Mouse (Mus musculus) liver, embryonic 14.5 days (tissue): Measurements from ENCODE around the gene Ccdc137. TPM values are rescaled to one million over a fixed set of nuclear protein-coding genes. Genes with fewer than 3 reads are reported as not detected.

Source experiments
- ATAC-seq: fragments of 200-750 bp; cut with Nextera tagmentation; 2 replicates; pipeline ENCODE4 v1.8.0; 2017; ENCODE audit warnings: moderate number of reproducible peaks, mild to moderate bottlenecking, moderate library complexity; ENCODE audit not compliant: insufficient read depth
- DNase-seq, 3 experiments: peaks; one replicate each; pipeline ENCODE4 v3.0.0-alpha.2; 2012 to 2013; ENCODE audit warnings: low read depth in 3 of 3, low spot score in 3 of 3
- H3K27ac ChIP-seq: fragments of 300-500 bp; sonication (generic); 2 replicates; pipeline ENCODE4 v1.5.1; 2014; ENCODE audit warnings: moderate library complexity, mild to moderate bottlenecking, control low read depth, inconsistent platforms
- H3K27me3 ChIP-seq: fragments of 300-500 bp; sonication (generic); 2 replicates; pipeline ENCODE4 v1.6.1; 2014; ENCODE audit warnings: mild to moderate bottlenecking, low read length, moderate library complexity; ENCODE audit not compliant: control insufficient read depth, insufficient read depth
- H3K36me3 ChIP-seq: fragments of 300-500 bp; sonication (generic); replicated peaks from 2 replicates; pipeline ENCODE4 v1.6.1; 2014; ENCODE audit warnings: low read depth; ENCODE audit not compliant: control insufficient read depth, insufficient read depth
- H3K4me1 ChIP-seq, 2 experiments: fragments of 200-500 bp in 1 of 2; fragments of 300-500 bp in 1 of 2; sonication (generic) in 1 of 2; replicated peaks; 2 replicates each; pipeline ENCODE4 v1.6.1; 2012 to 2014; ENCODE audit warnings: antibody characterized with exemption in 1 of 2, inconsistent platforms in 1 of 2, low read length in 1 of 2; ENCODE audit not compliant: control insufficient read depth in 2 of 2, insufficient read depth in 2 of 2
- H3K4me2 ChIP-seq: fragments of 300-500 bp; sonication (generic); 2 replicates; pipeline ENCODE4 v1.6.1; 2014; ENCODE audit warnings: low read depth, mild to moderate bottlenecking, control low read depth, moderate library complexity
- H3K4me3 ChIP-seq, 2 experiments: fragments of 200-500 bp in 1 of 2; fragments of 300-500 bp in 1 of 2; sonication (generic) in 1 of 2; 2 replicates each; pipeline ENCODE4 v1.5.1; 2012 to 2014; ENCODE audit warnings: low read depth in 2 of 2, low read length in 2 of 2, mild to moderate bottlenecking in 2 of 2, control low read depth in 1 of 2, inconsistent platforms in 1 of 2, moderate library complexity in 1 of 2; ENCODE audit not compliant: insufficient read depth in 1 of 2
- H3K9ac ChIP-seq: fragments of 300-500 bp; sonication (generic); replicated peaks from 2 replicates; pipeline ENCODE4 v1.6.1; 2014; ENCODE audit warnings: mild to moderate bottlenecking, control low read depth, moderate library complexity
- H3K9me3 ChIP-seq: fragments of 300-500 bp; sonication (generic); 2 replicates; pipeline ENCODE4 v1.6.1; 2016; ENCODE audit warnings: low read length, mixed read lengths; ENCODE audit not compliant: control insufficient read depth
- CTCF ChIP-seq: IDR thresholded peaks from 2 replicates; pipeline ENCODE4 v1.5.1; 2016; ENCODE audit warnings: antibody characterized with exemption, low read depth, control low read depth
- EP300 ChIP-seq: IDR thresholded peaks from 2 replicates; pipeline ENCODE4 v1.6.1; 2016; ENCODE audit warnings: antibody characterized with exemption, low read depth
- WGBS: fragments of 180-500 bp; shearing (Covaris S2); extraction: QIAGEN DNeasy Blood & Tissue Kit; methylation state at CpG from one replicate; pipeline ENCODE4 v1.1.7; 2014; ENCODE audit not compliant: insufficient replicate concordance; 5-methylcytosine and 5-hydroxymethylcytosine counted together
- polyA plus RNA-seq, 2 experiments: library from polyadenylated mRNA; depleted of rRNA in 1 of 2; stranded (reverse) in 1 of 2; unstranded in 1 of 2; fragments of >200 nt; fragmentation: Nextera tagmentation in 1 of 2; extraction: Ambion mirVana in 1 of 2; gene quantifications; 2 replicates each; pipeline versions ENCODE4 v1.2.1 to v1.2.3; 2012 to 2014

Ccdc137 gene
- polyA plus RNA-seq, 2 experiments: 11.1 to 15.9 TPM

DNA sequence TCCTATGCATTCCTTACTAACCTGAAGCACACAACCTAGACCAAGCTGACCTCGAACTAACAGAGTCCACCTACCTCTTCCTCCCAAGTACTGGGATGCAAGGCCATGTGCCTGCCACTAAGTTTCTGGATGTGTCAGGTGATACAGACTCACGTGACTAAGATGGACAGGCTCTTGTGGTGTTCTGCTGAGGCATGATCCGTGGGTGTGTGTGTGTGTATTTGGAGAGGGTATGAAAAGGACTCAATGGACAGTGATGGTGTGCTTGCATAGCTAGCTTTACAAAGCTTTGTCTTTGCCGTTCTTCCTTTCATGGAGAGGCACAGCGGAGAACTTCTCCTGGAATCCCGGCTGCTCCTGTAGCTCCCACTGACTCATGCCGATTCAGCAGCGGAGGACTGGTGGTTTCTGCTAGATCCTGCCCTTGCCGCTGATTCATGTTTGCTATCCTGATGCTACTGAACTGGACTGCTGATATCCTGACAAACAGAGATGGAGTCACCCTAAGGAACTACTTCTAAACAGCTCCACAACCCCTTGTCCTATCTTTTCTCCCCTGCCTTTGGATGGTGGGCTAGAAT, 50.5 kb downstream of the Ccdc137 start:
- no peak for ATAC-seq
- Histone ChIP-seq H3K4me2 (no peak overlapping the region), H3K36me3 (no peaks in the 10 kb centered on the region), H3K4me1 (peaks cover 11 to 21% of the 10 kb centered on the region in 2 experiments), H3K27ac (no peak overlapping the region), H3K4me3 (no peak overlapping the region), H3K9ac (no peak overlapping the region), H3K27me3 (no peaks in the 10 kb centered on the region), H3K9me3 (no peaks in the 10 kb centered on the region)
- DNase-seq: no peak
- TF ChIP-seq CTCF (no peak), EP300 (no peak)
- 83% methylated on average over 9 of the region's 9 CpGs for WGBS

DNA sequence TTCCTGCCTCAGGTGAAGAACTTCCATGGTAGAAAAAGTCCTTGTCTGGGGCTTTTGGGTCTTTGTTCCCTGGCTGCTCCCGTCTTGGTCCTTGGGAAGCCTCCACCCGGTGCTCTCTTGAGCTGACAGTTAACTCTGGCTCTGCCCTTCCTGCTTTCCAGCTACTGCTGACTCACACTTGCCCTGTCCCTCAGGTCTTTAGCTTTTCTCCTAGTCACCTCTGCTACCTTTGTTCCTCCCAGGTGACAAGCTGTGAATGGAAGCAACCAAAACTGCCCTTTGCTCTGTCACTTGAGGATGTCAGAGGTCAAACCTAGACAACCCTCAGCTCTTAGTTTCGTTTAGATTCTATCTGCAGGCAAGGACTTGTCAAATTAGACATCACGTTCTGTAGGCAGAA, 52.0 kb downstream of the Ccdc137 start:
- ATAC-seq: peak; percentile 31; the same call in 1 of the 2 replicates
- no peaks in the 10 kb centered on the region for H3K36me3 ChIP-seq
- H3K27ac ChIP-seq: peak overlapping the region; percentile 78
- H3K4me3 ChIP-seq: peak overlapping the region in 1 of 2 experiments; percentile 37; a peak in 2 of 4 replicates
- peak overlapping the region; percentile 78 for H3K9ac ChIP-seq
- WGBS: 13% methylated on average over 4 of the region's 4 CpGs
- no peaks in the 10 kb centered on the region for H3K9me3 ChIP-seq
- no peak for DNase-seq
- H3K4me2 ChIP-seq: peak overlapping the region; percentile 84
- H3K27me3 ChIP-seq: no peaks in the 10 kb centered on the region
- TF ChIP-seq CTCF (no peak), EP300 (no peak)
- H3K4me1 ChIP-seq: peaks cover 11 to 21% of the 10 kb centered on the region in 2 experiments

DNA sequence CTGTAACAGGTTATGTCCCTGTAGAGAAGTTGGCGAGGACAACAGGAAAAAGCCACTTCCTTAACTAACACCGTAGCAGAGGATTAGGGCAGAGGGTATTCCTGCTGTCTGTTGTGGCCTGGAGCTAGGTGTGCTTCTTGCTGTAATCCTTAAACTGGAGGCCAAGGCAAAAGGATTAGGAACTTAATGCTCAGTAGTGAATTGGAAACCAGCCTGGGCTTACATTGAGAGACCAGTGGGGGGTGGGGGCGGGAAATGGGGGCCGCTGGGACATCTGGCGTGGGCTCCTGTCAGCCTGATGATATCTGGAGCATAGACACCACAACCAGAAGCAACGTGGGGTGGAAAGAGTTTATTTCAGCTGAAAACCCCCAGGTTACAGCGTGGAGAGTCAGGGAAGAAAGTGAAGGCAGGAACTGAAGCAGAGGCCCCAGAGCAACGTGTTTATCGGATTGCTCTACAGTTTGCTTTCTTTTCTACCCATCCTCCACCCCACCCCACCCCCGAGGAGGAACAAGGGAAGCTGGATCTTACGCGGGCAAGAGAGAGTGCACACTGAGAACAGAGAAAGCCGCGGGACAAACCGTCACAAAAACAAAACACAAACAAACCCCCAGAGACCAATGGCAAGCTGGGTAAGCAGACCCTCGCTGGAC, 52.6 kb downstream of the Ccdc137 start:
- Histone ChIP-seq H3K9me3 (no peaks in the 10 kb centered on the region), H3K4me1 (peaks cover 11 to 21% of the 10 kb centered on the region in 2 experiments), H3K9ac (peak overlapping the region; percentile 78), H3K27me3 (no peaks in the 10 kb centered on the region), H3K36me3 (no peaks in the 10 kb centered on the region), H3K4me2 (peak overlapping the region; percentile 84), H3K27ac (peak overlapping the region; percentile 78), H3K4me3 (peak overlapping the region; percentile 37 to 61)
- ATAC-seq (peak; percentile 77), DNase-seq (peak in 2 of 3 experiments; percentile 56 to 59)
- WGBS: 2% methylated on average over 16 of the region's 16 CpGs
- TF ChIP-seq EP300: no peak; the same call in 1 of the 2 replicates
- no peak for TF ChIP-seq CTCF

DNA sequence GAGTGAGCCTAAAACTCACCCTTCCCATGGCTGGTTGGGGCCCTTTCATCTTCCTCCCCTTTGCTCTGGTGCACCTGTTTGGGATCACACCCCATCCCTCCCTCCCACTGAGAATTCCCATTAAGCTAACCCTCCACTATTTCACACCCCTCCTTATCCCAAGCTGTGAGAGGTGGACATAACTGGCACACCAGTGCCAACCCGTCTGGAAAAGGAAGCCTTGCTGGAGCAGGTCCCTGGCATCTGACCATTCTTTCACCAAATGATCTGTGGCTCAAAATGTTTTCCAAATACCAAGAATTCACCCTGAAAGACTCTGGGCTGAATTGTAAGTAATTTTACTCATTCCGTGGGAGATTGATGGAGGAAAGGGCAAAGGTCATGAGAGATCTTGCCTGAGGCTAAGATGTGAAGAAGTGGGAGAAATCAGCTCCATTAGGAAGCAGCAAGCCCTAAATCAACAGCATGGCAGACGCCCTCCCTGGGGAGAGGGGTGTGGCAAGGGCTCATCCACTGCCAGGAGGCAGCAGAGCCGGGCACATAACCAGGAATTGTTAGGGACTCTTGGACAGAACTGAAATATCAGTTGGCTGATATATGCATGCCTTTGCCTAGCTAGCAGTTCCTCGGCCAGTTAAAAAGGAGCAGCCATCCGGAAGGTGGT, 55.0 kb downstream of the Ccdc137 start:
- ATAC-seq: no peak
- 62% methylated on average over 6 of the region's 6 CpGs for WGBS

More for the DNA sequence above, 55.0 kb downstream of the Ccdc137 start:
- H3K27ac ChIP-seq: no peak overlapping the region
- no peaks in the 10 kb centered on the region for H3K27me3 ChIP-seq
- H3K9ac ChIP-seq: no peak overlapping the region
- H3K9me3 ChIP-seq: no peaks in the 10 kb centered on the region
- H3K36me3 ChIP-seq: no peaks in the 10 kb centered on the region
- no peak for DNase-seq
- TF ChIP-seq CTCF (no peak), EP300 (no peak)
- peaks cover 11 to 20% of the 10 kb centered on the region in 2 experiments for H3K4me1 ChIP-seq
- H3K4me2 ChIP-seq: no peak overlapping the region
- H3K4me3 ChIP-seq: no peak overlapping the region

Other genes starting within 250 kb of the Ccdc137 start
- 1.5 and 1.6 TPM in 2 replicates for gene Bahcc1, start 225.2 kb upstream of the Ccdc137 start, polyA plus RNA-seq (2012; rRNA removed)
- gene Bahcc1, start 225.2 kb upstream of the Ccdc137 start, polyA plus RNA-seq (2014; fragmentation: Nextera tagmentation; extraction: Ambion mirVana): 0.75 and 1.2 TPM in 2 replicates
- gene Actg1, start 109.6 kb upstream of the Ccdc137 start, polyA plus RNA-seq (2012; rRNA removed): 256 and 265 TPM in 2 replicates
- gene Actg1, start 109.6 kb upstream of the Ccdc137 start, polyA plus RNA-seq (2014; fragmentation: Nextera tagmentation; extraction: Ambion mirVana): 451 and 544 TPM in 2 replicates
- not detected in 2 replicates for gene Fscn2, start 96.6 kb upstream of the Ccdc137 start, polyA plus RNA-seq (2012; rRNA removed)
- gene Fscn2, start 96.6 kb upstream of the Ccdc137 start, polyA plus RNA-seq (2014; fragmentation: Nextera tagmentation; extraction: Ambion mirVana): not detected in 2 replicates
- 5.3 and 6.3 TPM in 2 replicates for gene Faap100, start 79.4 kb upstream of the Ccdc137 start, polyA plus RNA-seq (2012; rRNA removed)
- gene Faap100, start 79.4 kb upstream of the Ccdc137 start, polyA plus RNA-seq (2014; fragmentation: Nextera tagmentation; extraction: Ambion mirVana): 4.5 and 5.4 TPM in 2 replicates
- gene Nploc4, start 20.4 kb upstream of the Ccdc137 start, polyA plus RNA-seq (2012; rRNA removed): 17.9 and 21.1 TPM in 2 replicates
- gene Nploc4, start 20.4 kb upstream of the Ccdc137 start, polyA plus RNA-seq (2014; fragmentation: Nextera tagmentation; extraction: Ambion mirVana): 21.2 and 22.2 TPM in 2 replicates
- not detected in 2 replicates for gene Tspan10, start 15.5 kb upstream of the Ccdc137 start, polyA plus RNA-seq (2012; rRNA removed)
- gene Tspan10, start 15.5 kb upstream of the Ccdc137 start, polyA plus RNA-seq (2014; fragmentation: Nextera tagmentation; extraction: Ambion mirVana): not detected in 2 replicates
- gene Pde6g, start 4.6 kb upstream of the Ccdc137 start, polyA plus RNA-seq (2012; rRNA removed): 0.19 and 0.25 TPM in 2 replicates
- gene Pde6g, start 4.6 kb upstream of the Ccdc137 start, polyA plus RNA-seq (2014; fragmentation: Nextera tagmentation; extraction: Ambion mirVana): 0.15 and 0.23 TPM in 2 replicates
- 5.3 and 5.8 TPM in 2 replicates for gene Oxld1, start within 50 bp of the Ccdc137 start, polyA plus RNA-seq (2012; rRNA removed)
- 8.0 and 8.4 TPM in 2 replicates for gene Oxld1, start within 50 bp of the Ccdc137 start, polyA plus RNA-seq (2014; fragmentation: Nextera tagmentation; extraction: Ambion mirVana)
- gene Arl16, start 9.5 kb downstream of the Ccdc137 start, polyA plus RNA-seq (2012; rRNA removed): 9.9 and 11.2 TPM in 2 replicates
- 11.3 and 13.0 TPM in 2 replicates for gene Arl16, start 9.5 kb downstream of the Ccdc137 start, polyA plus RNA-seq (2014; fragmentation: Nextera tagmentation; extraction: Ambion mirVana)
- gene Mrpl12, start 26.5 kb downstream of the Ccdc137 start, polyA plus RNA-seq (2012; rRNA removed): 64.2 and 78.4 TPM in 2 replicates
- gene Mrpl12, start 26.5 kb downstream of the Ccdc137 start, polyA plus RNA-seq (2014; fragmentation: Nextera tagmentation; extraction: Ambion mirVana): 127 and 130 TPM in 2 replicates
- 31.5 and 37.4 TPM in 2 replicates for gene Slc25a10, start 33.7 kb downstream of the Ccdc137 start, polyA plus RNA-seq (2012; rRNA removed)
- 35.1 and 38.2 TPM in 2 replicates for gene Slc25a10, start 33.7 kb downstream of the Ccdc137 start, polyA plus RNA-seq (2014; fragmentation: Nextera tagmentation; extraction: Ambion mirVana)
- gene Gcgr, start 72.6 kb downstream of the Ccdc137 start, polyA plus RNA-seq (2012; rRNA removed): 19.8 and 22.8 TPM in 2 replicates
- 11.6 and 13.4 TPM in 2 replicates for gene Gcgr, start 72.6 kb downstream of the Ccdc137 start, polyA plus RNA-seq (2014; fragmentation: Nextera tagmentation; extraction: Ambion mirVana)
- gene Mcrip1, start 91.6 kb downstream of the Ccdc137 start, polyA plus RNA-seq (2012; rRNA removed): 30.0 and 36.2 TPM in 2 replicates
- gene Mcrip1, start 91.6 kb downstream of the Ccdc137 start, polyA plus RNA-seq (2014; fragmentation: Nextera tagmentation; extraction: Ambion mirVana): 41.3 and 43.6 TPM in 2 replicates
- not detected in 2 replicates for gene Ppp1r27, start 93.0 kb downstream of the Ccdc137 start, polyA plus RNA-seq (2012; rRNA removed)
- not detected in 2 replicates for gene Ppp1r27, start 93.0 kb downstream of the Ccdc137 start, polyA plus RNA-seq (2014; fragmentation: Nextera tagmentation; extraction: Ambion mirVana)
- gene P4hb, start 115.1 kb downstream of the Ccdc137 start, polyA plus RNA-seq (2012; rRNA removed): 144 and 214 TPM in 2 replicates
- gene P4hb, start 115.1 kb downstream of the Ccdc137 start, polyA plus RNA-seq (2014; fragmentation: Nextera tagmentation; extraction: Ambion mirVana): 497 and 525 TPM in 2 replicates
- 172 and 176 TPM in 2 replicates for gene Arhgdia, start 123.5 kb downstream of the Ccdc137 start, polyA plus RNA-seq (2012; rRNA removed)
- gene Arhgdia, start 123.5 kb downstream of the Ccdc137 start, polyA plus RNA-seq (2014; fragmentation: Nextera tagmentation; extraction: Ambion mirVana): 191 and 204 TPM in 2 replicates
- gene Alyref, start 140.2 kb downstream of the Ccdc137 start, polyA plus RNA-seq (2012; rRNA removed): 46.3 and 110 TPM in 2 replicates
- gene Alyref, start 140.2 kb downstream of the Ccdc137 start, polyA plus RNA-seq (2014; fragmentation: Nextera tagmentation; extraction: Ambion mirVana): 347 and 349 TPM in 2 replicates
- gene Anapc11, start 140.3 kb downstream of the Ccdc137 start, polyA plus RNA-seq (2012; rRNA removed): 44.7 and 60.4 TPM in 2 replicates
- 93.5 and 98.7 TPM in 2 replicates for gene Anapc11, start 140.3 kb downstream of the Ccdc137 start, polyA plus RNA-seq (2014; fragmentation: Nextera tagmentation; extraction: Ambion mirVana)
- gene Npb, start 150.4 kb downstream of the Ccdc137 start, polyA plus RNA-seq (2012; rRNA removed): 5.5 and 12.3 TPM in 2 replicates
- 11.9 and 14.2 TPM in 2 replicates for gene Npb, start 150.4 kb downstream of the Ccdc137 start, polyA plus RNA-seq (2014; fragmentation: Nextera tagmentation; extraction: Ambion mirVana)
- 127 and 135 TPM in 2 replicates for gene Pcyt2, start 159.8 kb downstream of the Ccdc137 start, polyA plus RNA-seq (2012; rRNA removed)
- gene Pcyt2, start 159.8 kb downstream of the Ccdc137 start, polyA plus RNA-seq (2014; fragmentation: Nextera tagmentation; extraction: Ambion mirVana): 86.2 and 99.6 TPM in 2 replicates
- gene Sirt7, start 167.1 kb downstream of the Ccdc137 start, polyA plus RNA-seq (2012; rRNA removed): 27.6 and 30.8 TPM in 2 replicates
- gene Sirt7, start 167.1 kb downstream of the Ccdc137 start, polyA plus RNA-seq (2014; fragmentation: Nextera tagmentation; extraction: Ambion mirVana): 22.0 and 26.3 TPM in 2 replicates
- gene Mafg, start 175.5 kb downstream of the Ccdc137 start, polyA plus RNA-seq (2012; rRNA removed): 29.5 and 30.9 TPM in 2 replicates
- 20.9 and 25.9 TPM in 2 replicates for gene Mafg, start 175.5 kb downstream of the Ccdc137 start, polyA plus RNA-seq (2014; fragmentation: Nextera tagmentation; extraction: Ambion mirVana)
- gene Pycr1, start 185.7 kb downstream of the Ccdc137 start, polyA plus RNA-seq (2012; rRNA removed): 4.0 and 4.3 TPM in 2 replicates
- 4.8 and 5.1 TPM in 2 replicates for gene Pycr1, start 185.7 kb downstream of the Ccdc137 start, polyA plus RNA-seq (2014; fragmentation: Nextera tagmentation; extraction: Ambion mirVana)
- gene Myadml2, start 190.0 kb downstream of the Ccdc137 start, polyA plus RNA-seq (2012; rRNA removed): 0.07 and 0.13 TPM in 2 replicates
- 0.67 and 1.0 TPM in 2 replicates for gene Myadml2, start 190.0 kb downstream of the Ccdc137 start, polyA plus RNA-seq (2014; fragmentation: Nextera tagmentation; extraction: Ambion mirVana)
- gene Notum, start 203.1 kb downstream of the Ccdc137 start, polyA plus RNA-seq (2012; rRNA removed): 0.18 and 0.30 TPM in 2 replicates
- 0.18 TPM in 1 of 2 replicates, not detected in the other for gene Notum, start 203.1 kb downstream of the Ccdc137 start, polyA plus RNA-seq (2014; fragmentation: Nextera tagmentation; extraction: Ambion mirVana)
- 16.9 and 20.4 TPM in 2 replicates for gene Aspscr1, start 214.9 kb downstream of the Ccdc137 start, polyA plus RNA-seq (2012; rRNA removed)
- gene Aspscr1, start 214.9 kb downstream of the Ccdc137 start, polyA plus RNA-seq (2014; fragmentation: Nextera tagmentation; extraction: Ambion mirVana): 34.6 and 37.5 TPM in 2 replicates